Mouse (Mus musculus): Measurements from ENCODE around the gene Foxa1.

GRCm38 (mm10) chr12:57514552-57514951 is 32.2 kb downstream of the Foxa1 start:
- TF ChIP-seq CTCF (conservative IDR thresholded peaks at IDR 0.05; ENCODE audit: low read length) (no peak), NANOG (IDR thresholded peaks at IDR 0.05; ENCODE audit: borderline replicate concordance, low read length) (no peak), POU5F1 (IDR thresholded peaks at IDR 0.05; ENCODE audit: borderline replicate concordance, low read length) (no peak)

All from E14TG2a.4 (cell line).